Mouse (Mus musculus) MEL (cell line): ENCODE measurements at regions not wholly inside any gene's neighbourhood (a gene's known extent, or its start where the extent isn't known, plus 50 kb on each side); places are given as distances from the start of the nearest gene placed in this dataset.
A peak's percentile ranks its signal among the peaks of the same experiment; 100 is the strongest.

Experiments
- DNase-seq: peaks from one replicate; pipeline ENCODE4 v3.0.0; 2011; ENCODE audit warnings: low read depth, low spot score
- H3K27ac ChIP-seq: 2 replicates; pipeline ENCODE4 v1.5.1; 2012; ENCODE audit warnings: low read depth, mild to moderate bottlenecking, control low read depth, low read length, moderate library complexity; ENCODE audit not compliant: control insufficient read depth
- H3K27me3 ChIP-seq, 2 experiments: fragments of 150-350 bp in 1 of 2; sonication (generic) in 1 of 2; 2 replicates each; pipeline ENCODE4 v1.6.1; 2012; ENCODE audit warnings: low read length in 2 of 2, mild to moderate bottlenecking in 2 of 2, improper control_type of control experiment in 1 of 2, moderate library complexity in 1 of 2; ENCODE audit not compliant: insufficient read depth in 2 of 2, control insufficient read depth in 1 of 2
- H3K36me3 ChIP-seq, 2 experiments: 2 replicates each; pipeline ENCODE4 v1.6.1; 2012 to 2014; ENCODE audit warnings: low read length in 2 of 2, improper control_type of control experiment in 1 of 2, inconsistent platforms in 1 of 2, mild to moderate bottlenecking in 1 of 2; ENCODE audit not compliant: insufficient read depth in 2 of 2, control insufficient read depth in 1 of 2
- H3K4me1 ChIP-seq, 2 experiments: fragments of 150-350 bp in 1 of 2; sonication (generic) in 1 of 2; 2 replicates each; pipeline ENCODE4 v1.6.1; 2012; ENCODE audit warnings: low read length in 2 of 2, improper control_type of control experiment in 1 of 2, mild to moderate bottlenecking in 1 of 2; ENCODE audit not compliant: insufficient read depth in 2 of 2, control insufficient read depth in 1 of 2
- H3K4me3 ChIP-seq, 2 experiments: fragments of 150-350 bp in 1 of 2; sonication (generic) in 1 of 2; 2 replicates each; pipeline ENCODE4 v1.5.1; 2012; ENCODE audit warnings: low read depth in 2 of 2, low read length in 2 of 2, mild to moderate bottlenecking in 2 of 2, moderate library complexity in 2 of 2, control low read depth in 1 of 2, improper control_type of control experiment in 1 of 2; ENCODE audit not compliant: control insufficient read depth in 1 of 2, insufficient read depth in 1 of 2
- H3K79me2 ChIP-seq: 2 replicates; pipeline ENCODE4 v1.6.1; 2012; ENCODE audit warnings: mild to moderate bottlenecking, low read length, moderate library complexity; ENCODE audit not compliant: control insufficient read depth, poor library complexity, insufficient read depth
- H3K9ac ChIP-seq: 2 replicates; pipeline ENCODE4 v1.6.1; 2012; ENCODE audit warnings: low read depth, mild to moderate bottlenecking, control low read depth, low read length, moderate library complexity; ENCODE audit not compliant: control insufficient read depth, poor library complexity, severe bottlenecking
- H3K9me3 ChIP-seq: fragments of 150-350 bp; sonication (generic); replicated peaks from 2 replicates; pipeline ENCODE4 v1.6.1; 2012; ENCODE audit warnings: mild to moderate bottlenecking, low read length, improper control_type of control experiment, moderate library complexity; ENCODE audit not compliant: insufficient read depth
- BHLHE40 ChIP-seq: IDR thresholded peaks from 2 replicates; pipeline ENCODE4 v1.6.1; 2012; ENCODE audit warnings: low read depth, mild to moderate bottlenecking, inconsistent platforms, low read length, improper control_type of control experiment, borderline replicate concordance
- CHD1 ChIP-seq: IDR thresholded peaks from 2 replicates; pipeline ENCODE4 v1.6.1; 2012; ENCODE audit warnings: low read depth, mild to moderate bottlenecking, inconsistent platforms, low read length, improper control_type of control experiment
- CHD2 ChIP-seq: IDR thresholded peaks from 2 replicates; pipeline ENCODE4 v1.6.1; 2011; ENCODE audit warnings: low read length, improper control_type of control experiment
- CTCF ChIP-seq, 3 experiments: IDR thresholded peaks in 2 of 3; conservative IDR thresholded peaks in 1 of 3; 2 replicates each; pipeline ENCODE4 v1.5.1; 2011 to 2012; ENCODE audit warnings: low read length in 3 of 3, low read depth in 2 of 3, mild to moderate bottlenecking in 2 of 3, improper control_type of control experiment in 1 of 3, inconsistent platforms in 1 of 3, mixed read lengths in 1 of 3, moderate library complexity in 1 of 3; ENCODE audit not compliant: control insufficient read depth in 1 of 3, insufficient read depth in 1 of 3, poor library complexity in 1 of 3, severe bottlenecking in 1 of 3
- E2F4 ChIP-seq: IDR thresholded peaks from 2 replicates; pipeline ENCODE4 v1.6.1; 2011; ENCODE audit warnings: low read depth, low read length, improper control_type of control experiment, borderline replicate concordance
- ELF1 ChIP-seq: IDR thresholded peaks from 2 replicates; pipeline ENCODE4 v1.6.1; 2014; ENCODE audit warnings: low read depth, mild to moderate bottlenecking, inconsistent platforms, low read length, improper control_type of control experiment, moderate library complexity
- HCFC1 ChIP-seq: IDR thresholded peaks from 2 replicates; pipeline ENCODE4 v1.6.1; 2012; ENCODE audit warnings: low read depth, mild to moderate bottlenecking, inconsistent platforms, low read length, improper control_type of control experiment, moderate library complexity
- JUND ChIP-seq: IDR thresholded peaks from 2 replicates; pipeline ENCODE4 v1.6.1; 2011; ENCODE audit warnings: low read depth, mild to moderate bottlenecking, improper control_type of control experiment, low read length
- KAT2A ChIP-seq: conservative IDR thresholded peaks from 2 replicates; pipeline ENCODE4 v1.6.1; 2012; ENCODE audit warnings: low read depth, low read length, improper control_type of control experiment, inconsistent platforms
- MAFK ChIP-seq: IDR thresholded peaks from 2 replicates; pipeline ENCODE4 v1.6.1; 2011; ENCODE audit warnings: low read depth, mild to moderate bottlenecking, low read length, improper control_type of control experiment, borderline replicate concordance
- MXI1 ChIP-seq: IDR thresholded peaks from 2 replicates; pipeline ENCODE4 v1.6.1; 2011; ENCODE audit warnings: mild to moderate bottlenecking, low read depth, low read length, improper control_type of control experiment
- MYB ChIP-seq: IDR thresholded peaks from 2 replicates; pipeline ENCODE4 v1.6.1; 2011; ENCODE audit warnings: mild to moderate bottlenecking, low read depth, low read length, improper control_type of control experiment
- NELFE ChIP-seq: IDR thresholded peaks from 2 replicates; pipeline ENCODE4 v1.6.1; 2011; ENCODE audit warnings: low read depth, low read length, improper control_type of control experiment
- POLR2AphosphoS2 ChIP-seq: IDR thresholded peaks from 2 replicates; pipeline ENCODE4 v1.6.1; 2011; ENCODE audit warnings: low read length, improper control_type of control experiment
- POLR2AphosphoS5 ChIP-seq: IDR thresholded peaks from 2 replicates; pipeline ENCODE4 v1.6.1; 2012; ENCODE audit warnings: low read depth, borderline replicate concordance, mild to moderate bottlenecking, inconsistent platforms, low read length, moderate library complexity, mixed read lengths
- RAD21 ChIP-seq: IDR thresholded peaks from 2 replicates; pipeline ENCODE4 v1.6.1; 2011; ENCODE audit warnings: mild to moderate bottlenecking, low read depth, low read length, improper control_type of control experiment
- SIN3A ChIP-seq: IDR thresholded peaks from 2 replicates; pipeline ENCODE4 v1.6.1; 2012; ENCODE audit warnings: low read length, improper control_type of control experiment, inconsistent platforms
- ZC3H11A ChIP-seq: IDR thresholded peaks from 2 replicates; pipeline ENCODE4 v1.6.1; 2012; ENCODE audit warnings: low read depth, mild to moderate bottlenecking, inconsistent platforms, low read length, improper control_type of control experiment
- ZMIZ1 ChIP-seq: IDR thresholded peaks from 2 replicates; pipeline ENCODE4 v1.6.1; 2012; ENCODE audit warnings: low read depth, mild to moderate bottlenecking, inconsistent platforms, low read length, improper control_type of control experiment, moderate library complexity

- Histone ChIP-seq H3K9me3 (no peaks in the 10 kb centered on the region), H3K36me3 (no peaks in the 10 kb centered on the region)
- no peak for TF ChIP-seq POLR2AphosphoS5
- TF ChIP-seq MXI1: peak; percentile 86
- TF ChIP-seq JUND: no peak
- TF ChIP-seq SIN3A: peak; percentile 98
- TF ChIP-seq, all 39 proteins: peak for 2
- Histone ChIP-seq H3K79me2 (no peaks in the 10 kb centered on the region), H3K27me3 (no peaks in the 10 kb centered on the region), H3K27ac (no peak overlapping the region), H3K4me1 (no peaks in the 10 kb centered on the region), H3K9ac (no peak overlapping the region), H3K4me3 (no peak overlapping the region)
- peak; percentile 69 for DNase-seq
Observed at GRCm38 (mm10) chr5:121078531-121078930, 68.6 kb upstream of the Rph3a start.

GRCm38 (mm10) chr5:121076741-121077140 lies 66.8 kb upstream of the Rph3a start:
- no peaks in the 10 kb centered on the region for H3K36me3 ChIP-seq
- no peaks in the 10 kb centered on the region for H3K27me3 ChIP-seq
- H3K9ac ChIP-seq: no peak overlapping the region
- DNase-seq: no peak
- H3K4me1 ChIP-seq: no peaks in the 10 kb centered on the region
- no peaks in the 10 kb centered on the region for H3K79me2 ChIP-seq
- no peak overlapping the region for H3K4me3 ChIP-seq
- H3K27ac ChIP-seq: no peak overlapping the region
- TF ChIP-seq KAT2A (no peak), ZMIZ1 (no peak), MYB (no peak), NELFE (no peak), MAFK (no peak), HCFC1 (no peak), CHD2 (no peak), MXI1 (no peak), BHLHE40 (no peak), E2F4 (no peak)
- H3K9me3 ChIP-seq: no peaks in the 10 kb centered on the region

- H3K4me3 ChIP-seq: no peak overlapping the region
- DNase-seq: peak; percentile 13
- no peaks in the 10 kb centered on the region for H3K4me1 ChIP-seq
- H3K9me3 ChIP-seq: no peaks in the 10 kb centered on the region
- H3K36me3 ChIP-seq: no peaks in the 10 kb centered on the region
- no peak overlapping the region for H3K9ac ChIP-seq
- H3K79me2 ChIP-seq: no peaks in the 10 kb centered on the region
- no peak for TF ChIP-seq ZC3H11A
- TF ChIP-seq CHD1: no peak
- no peak for TF ChIP-seq MXI1
- no peak for TF ChIP-seq ELF1
- no peak for TF ChIP-seq RAD21
- no peak for TF ChIP-seq POLR2AphosphoS2
- no peak for TF ChIP-seq JUND
- no peak for TF ChIP-seq CTCF (IDR thresholded peaks at IDR 0.05 in 2 of 3, conservative IDR thresholded peaks at IDR 0.05 in 1 of 3; ENCODE audit: control insufficient read depth in 1 of 3, insufficient read depth in 1 of 3, low read depth in 2 of 3, low read length in 3 of 3, poor library complexity in 1 of 3, severe bottlenecking in 1 of 3)
- TF ChIP-seq, all 39 proteins: peak for 0
- no peak overlapping the region for H3K27ac ChIP-seq
- H3K27me3 ChIP-seq: no peaks in the 10 kb centered on the region
Observed at GRCm38 (mm10) chr5:121068821-121069220, 58.9 kb upstream of the Rph3a start.
